Mouse (Mus musculus) limb, embryonic 11.5 days (tissue): Measurements from ENCODE around the gene Tmem238. TPM values are rescaled to one million over a fixed set of nuclear protein-coding genes. Genes with fewer than 3 reads are reported as not detected.
A peak's percentile ranks its signal among the peaks of the same experiment; 100 is the strongest.

Experiments used
- ATAC-seq: fragments of 200-750 bp; cut with Nextera tagmentation; 2 replicates; pipeline ENCODE4 v1.8.0; 2017; ENCODE audit warnings: low read depth; ENCODE audit not compliant: insufficient number of reproducible peaks, low FRiP score, low TSS enrichment
- DNase-seq: peaks from one replicate; pipeline ENCODE4 v3.0.0-alpha.2; 2015; ENCODE audit warnings: low spot score
- H3K27ac ChIP-seq: fragments of 300-500 bp; sonication (generic); replicated peaks from 2 replicates; pipeline ENCODE4 v1.5.1; 2014; ENCODE audit warnings: low read depth, mild to moderate bottlenecking, low read length
- H3K27me3 ChIP-seq: fragments of 300-500 bp; sonication (generic); 2 replicates; pipeline ENCODE4 v1.6.1; 2014; ENCODE audit warnings: mild to moderate bottlenecking, low read length, mixed read lengths; ENCODE audit not compliant: control insufficient read depth, insufficient read depth
- H3K36me3 ChIP-seq: fragments of 300-500 bp; sonication (generic); 2 replicates; pipeline ENCODE4 v1.6.1; 2014; ENCODE audit warnings: mild to moderate bottlenecking, low read length, moderate library complexity, mixed read lengths; ENCODE audit not compliant: control insufficient read depth, insufficient read depth
- H3K4me1 ChIP-seq: fragments of 300-500 bp; sonication (generic); 2 replicates; pipeline ENCODE4 v1.6.1; 2014; ENCODE audit warnings: low read length, mixed read lengths; ENCODE audit not compliant: control insufficient read depth, insufficient read depth
- H3K4me2 ChIP-seq: fragments of 300-500 bp; sonication (generic); 2 replicates; pipeline ENCODE4 v1.6.1; 2014; ENCODE audit warnings: low read depth, mild to moderate bottlenecking, moderate library complexity; ENCODE audit not compliant: severe bottlenecking
- H3K4me3 ChIP-seq: fragments of 300-500 bp; sonication (generic); 2 replicates; pipeline ENCODE4 v1.5.1; 2014; ENCODE audit warnings: low read depth, low read length
- H3K9ac ChIP-seq: fragments of 300-500 bp; sonication (generic); 2 replicates; pipeline ENCODE4 v1.6.1; 2014; ENCODE audit warnings: mild to moderate bottlenecking, low read length
- H3K9me3 ChIP-seq: fragments of 300-500 bp; sonication (generic); 2 replicates; pipeline ENCODE4 v1.6.1; 2016; ENCODE audit warnings: low read length; ENCODE audit not compliant: control insufficient read depth
- WGBS: fragments of 180-500 bp; shearing (Covaris S2); extraction: QIAGEN DNeasy Blood & Tissue Kit; methylation state at CpG from one replicate; pipeline ENCODE4 v1.1.7; 2014; 5-methylcytosine and 5-hydroxymethylcytosine counted together
- polyA plus RNA-seq: library from polyadenylated mRNA; unstranded; fragments of >200 nt; fragmentation: Nextera tagmentation; extraction: Ambion mirVana; gene quantifications from 2 replicates; pipeline ENCODE4 v1.2.1, GENCODE M21; 2014

Tmem238 gene
- polyA plus RNA-seq, 1 experiment from 2014 or later: 2.1 TPM

- H3K9ac ChIP-seq: no peak overlapping the region
- ATAC-seq: no peak
- H3K4me1 ChIP-seq: no peaks in the 10 kb centered on the region
- no peaks in the 10 kb centered on the region for H3K9me3 ChIP-seq
- WGBS: 27% methylated on average over 4 of the region's 4 CpGs
- no peak overlapping the region for H3K27ac ChIP-seq
- no peak overlapping the region for H3K4me2 ChIP-seq
- H3K27me3 ChIP-seq: no peaks in the 10 kb centered on the region
- no peak for DNase-seq
- no peak overlapping the region for H3K4me3 ChIP-seq
- no peaks in the 10 kb centered on the region for H3K36me3 ChIP-seq
Observed at GRCm38 (mm10) chr7:4764946-4765710, 24.3 kb downstream of the Tmem238 start.

DNA sequence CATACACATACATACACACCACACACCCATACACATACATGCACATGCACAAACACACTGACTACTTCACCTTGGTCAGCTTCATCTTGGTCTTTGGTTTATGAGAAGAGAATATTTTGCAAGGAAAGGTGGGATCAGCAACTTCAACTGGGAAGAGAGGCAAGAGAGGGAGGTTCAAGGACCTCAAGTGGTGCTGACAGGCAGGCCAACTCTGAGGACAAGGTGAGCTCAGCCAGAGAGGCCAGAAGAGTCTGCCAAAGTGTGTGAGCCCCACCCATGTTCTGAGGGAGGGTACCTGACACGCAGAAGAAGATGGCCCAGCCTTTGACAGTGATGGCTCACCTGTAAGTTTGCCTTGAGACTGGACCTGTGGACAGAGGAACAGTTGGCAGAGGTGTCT is 29.8 kb downstream of the Tmem238 start:
- ATAC-seq: no peak
- Histone ChIP-seq H3K4me1 (no peaks in the 10 kb centered on the region), H3K9me3 (no peaks in the 10 kb centered on the region), H3K27me3 (no peaks in the 10 kb centered on the region), H3K27ac (no peak overlapping the region), H3K4me2 (no peak overlapping the region), H3K9ac (no peak overlapping the region), H3K4me3 (no peak overlapping the region), H3K36me3 (no peaks in the 10 kb centered on the region)
- no peak for DNase-seq
- 41% methylated on average over 1 of the region's 1 CpGs for WGBS

- H3K36me3 ChIP-seq: no peaks in the 10 kb centered on the region; the same call in 1 of the 2 replicates
- H3K4me2 ChIP-seq: peak within 1 kb of the TSS; percentile 39
- H3K9me3 ChIP-seq: no peaks in the 10 kb centered on the region
- H3K9ac ChIP-seq: no peak within 1 kb of the TSS; the same call in 1 of the 2 replicates
- DNase-seq (peak; percentile 94), ATAC-seq (peak; percentile 94)
- whole genome bisulfite sequencing: 5% methylated on average over 24 of the region's 24 CpGs
- no peaks in the 10 kb centered on the region for H3K27me3 ChIP-seq
- H3K4me3 ChIP-seq: peak within 1 kb of the TSS; percentile 33
- no peak within 1 kb of the TSS for H3K27ac ChIP-seq
- peaks cover 9% of the 10 kb centered on the region for H3K4me1 ChIP-seq
Observed at GRCm38 (mm10) chr7:4752821-4753570, 36.5 kb downstream of the Tmem238 start, which contains the start of gene Cox6b2. Cox6b2 (minus strand) TSS chr7:4753094.

- Histone ChIP-seq H3K4me1 (peaks cover 9% of the 10 kb centered on the region), H3K27me3 (no peaks in the 10 kb centered on the region), H3K36me3 (no peaks in the 10 kb centered on the region; the same call in 1 of the 2 replicates), H3K4me3 (peak overlapping the region; percentile 33), H3K27ac (no peak overlapping the region), H3K9ac (no peak overlapping the region), H3K4me2 (peak overlapping the region; percentile 39), H3K9me3 (no peaks in the 10 kb centered on the region)
- WGBS: 1% methylated on average over 30 of the region's 30 CpGs
- DNase-seq: peak; percentile 82
- peak; percentile 77 for ATAC-seq
Observed at GRCm38 (mm10) chr7:4751971-4752820, 37.3 kb downstream of the Tmem238 start.

DNA sequence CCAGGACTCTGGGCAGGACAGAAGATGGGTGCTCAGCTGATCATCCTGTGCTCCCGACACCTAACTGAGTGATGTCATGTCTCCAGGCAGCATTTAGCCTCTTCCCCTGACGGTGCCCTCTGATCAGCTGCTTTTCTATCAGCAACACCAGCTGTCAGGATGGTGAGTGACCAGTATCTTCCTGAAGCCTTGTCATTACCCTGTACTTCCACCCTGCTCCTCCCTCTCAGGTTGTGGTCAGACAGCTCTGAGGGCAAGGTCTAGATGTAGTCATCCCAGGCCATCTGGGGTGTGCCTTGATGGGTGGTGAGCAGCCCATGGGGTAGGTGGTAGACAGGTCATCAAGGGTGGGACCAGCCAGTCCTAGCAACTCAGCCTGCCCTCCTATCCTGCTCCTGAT is 40.3 kb downstream of the Tmem238 start:
- DNase-seq (no peak), ATAC-seq (no peak)
- H3K27ac ChIP-seq: no peak overlapping the region
- 90% methylated on average over 2 of the region's 2 CpGs for WGBS
- no peak overlapping the region for H3K9ac ChIP-seq
- H3K27me3 ChIP-seq: no peaks in the 10 kb centered on the region
- H3K4me3 ChIP-seq: no peak overlapping the region
- peaks cover 3% of the 10 kb centered on the region for H3K36me3 ChIP-seq
- H3K4me2 ChIP-seq: no peak overlapping the region
- no peaks in the 10 kb centered on the region for H3K9me3 ChIP-seq
- peaks cover 9% of the 10 kb centered on the region for H3K4me1 ChIP-seq

- peaks cover 9% of the 10 kb centered on the region for H3K4me1 ChIP-seq
- 74% methylated on average over 4 of the region's 4 CpGs for WGBS
- H3K27ac ChIP-seq: no peak overlapping the region
- no peak for ATAC-seq
- no peak for DNase-seq
- H3K9me3 ChIP-seq: no peaks in the 10 kb centered on the region
- no peak overlapping the region for H3K4me3 ChIP-seq
- H3K4me2 ChIP-seq: no peak overlapping the region
- H3K27me3 ChIP-seq: no peaks in the 10 kb centered on the region
- H3K9ac ChIP-seq: no peak overlapping the region
- peaks cover 3% of the 10 kb centered on the region for H3K36me3 ChIP-seq
Observed at GRCm38 (mm10) chr7:4748321-4748720, 41.1 kb downstream of the Tmem238 start.

- no peak for ATAC-seq
- no peak for DNase-seq
- Histone ChIP-seq H3K9me3 (no peaks in the 10 kb centered on the region), H3K4me3 (no peak overlapping the region), H3K27ac (no peak overlapping the region), H3K36me3 (peaks cover 9% of the 10 kb centered on the region), H3K4me1 (peaks cover 7% of the 10 kb centered on the region), H3K9ac (no peak overlapping the region), H3K4me2 (no peak overlapping the region), H3K27me3 (no peaks in the 10 kb centered on the region)
- 59% methylated on average over 9 of the region's 9 CpGs for WGBS
Observed at GRCm38 (mm10) chr7:4747156-4747899, 42.1 kb downstream of the Tmem238 start.
